Mouse (Mus musculus) G1E (cell line): ENCODE data around the gene Smc2. TPM values are rescaled to one million over a fixed set of nuclear protein-coding genes. Genes with fewer than 3 reads are reported as not detected.
A peak's percentile ranks its signal among the peaks of the same experiment; 100 is the strongest.
"Not testable (repeated sequence)": the region's sequence is repeated elsewhere in the genome, so short reads cannot be mapped to it uniquely, and the experiment has no call there.

Experiments
- ATAC-seq: 2 replicates; pipeline ENCODE4 v1.8.0; 2016; ENCODE audit warnings: mild to moderate bottlenecking; ENCODE audit not compliant: insufficient number of reproducible peaks, poor library complexity, low FRiP score, severe bottlenecking; ENCODE audit errors: extremely low read depth
- DNase-seq: peaks from one replicate; pipeline ENCODE4 v3.0.0; 2012; ENCODE audit warnings: low spot score
- H3K27me3 ChIP-seq: 2 replicates; pipeline ENCODE4 v1.6.1; 2012; ENCODE audit warnings: mild to moderate bottlenecking, low read length, inconsistent platforms; ENCODE audit not compliant: insufficient read depth
- H3K36me3 ChIP-seq: replicated peaks from 2 replicates; pipeline ENCODE3; 2012; ENCODE audit warnings: mild to moderate bottlenecking, inconsistent platforms
- H3K4me1 ChIP-seq: 2 replicates; pipeline ENCODE4 v1.6.1; 2012; ENCODE audit warnings: low read depth, low read length, inconsistent platforms, mixed read lengths; ENCODE audit not compliant: insufficient read depth
- H3K4me3 ChIP-seq: 2 replicates; pipeline ENCODE4 v1.5.1; 2012; ENCODE audit warnings: low read depth, mild to moderate bottlenecking, inconsistent platforms, low read length, moderate library complexity, mixed read lengths
- H3K9me3 ChIP-seq: replicated peaks from 2 replicates; pipeline ENCODE4 v1.6.1; 2012; ENCODE audit warnings: inconsistent platforms
- CTCF ChIP-seq: IDR thresholded peaks from 2 replicates; pipeline ENCODE4 v1.5.1; 2012; ENCODE audit warnings: low read depth, low read length, inconsistent platforms, mixed read lengths
- GATA1 ChIP-seq: IDR thresholded peaks from 2 replicates; pipeline ENCODE4 v1.6.1; 2012; ENCODE audit warnings: borderline replicate concordance, low read length, inconsistent platforms, mixed read lengths
- GATA2 ChIP-seq: IDR thresholded peaks from 2 replicates; pipeline ENCODE4 v1.6.1; 2012; ENCODE audit warnings: low read depth, low read length, inconsistent platforms, borderline replicate concordance
- POLR2AphosphoS5 ChIP-seq: IDR thresholded peaks from 2 replicates; pipeline ENCODE4 v1.6.1; 2012; ENCODE audit warnings: low read depth, low read length, inconsistent platforms; ENCODE audit not compliant: insufficient replicate concordance
- TAL1 ChIP-seq: conservative IDR thresholded peaks from 2 replicates; pipeline ENCODE4 v1.6.1; 2012; ENCODE audit warnings: low read depth, low read length, inconsistent platforms, mixed read lengths
- polyA plus RNA-seq: library from polyadenylated mRNA; stranded (reverse); fragments of >175 nt; gene quantifications from 2 replicates; pipeline ENCODE4 v1.2.3, GENCODE M21; 2012
- total RNA-seq, 2 experiments: library from RNA; stranded (forward) in 1 of 2; stranded (reverse) in 1 of 2; fragments of 200-1000 nt in 1 of 2; fragments of >200 nt in 1 of 2; fragmentation: Nextera tagmentation in 1 of 2; gene quantifications; 2 replicates each; pipeline ENCODE4 v1.2.3; 2014 to 2017

Gene Smc2
- total and polyA plus RNA-seq, 3 experiments = 28.7 to 227 (median 226) TPM

DNA sequence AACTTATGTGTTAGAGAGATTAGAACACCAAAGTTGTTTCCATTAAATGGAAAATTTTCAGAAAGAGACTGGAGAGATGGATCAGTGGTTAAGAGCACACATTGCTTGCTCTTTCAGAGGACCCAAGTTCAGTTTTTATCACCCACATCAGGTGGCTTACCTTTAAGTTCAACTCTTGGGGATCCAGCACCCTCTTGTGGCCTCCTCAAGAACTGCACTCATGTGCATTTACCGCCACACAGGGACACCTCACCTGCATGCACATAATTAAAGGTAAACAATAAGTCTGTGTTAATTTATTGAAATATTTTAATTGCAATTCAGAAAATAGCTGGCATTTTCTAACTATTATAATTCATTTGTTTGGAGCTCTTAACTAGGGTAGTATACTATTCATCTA is 20.7 kb downstream of the Smc2 start:
- Histone ChIP-seq H3K4me3 (no peak overlapping the region), H3K27me3 (no peaks in the 10 kb centered on the region), H3K4me1 (peaks cover 4% of the 10 kb centered on the region; the same call in 1 of the 2 replicates), H3K9me3 (no peaks in the 10 kb centered on the region), H3K36me3 (peaks cover 80% of the 10 kb centered on the region)
- ATAC-seq = no peak; the same call in 1 of the 2 replicates
- no peak for DNase-seq
- no peak for TF ChIP-seq GATA2
- TF ChIP-seq CTCF = peak; percentile 45; the same call in 1 of the 2 replicates

DNA sequence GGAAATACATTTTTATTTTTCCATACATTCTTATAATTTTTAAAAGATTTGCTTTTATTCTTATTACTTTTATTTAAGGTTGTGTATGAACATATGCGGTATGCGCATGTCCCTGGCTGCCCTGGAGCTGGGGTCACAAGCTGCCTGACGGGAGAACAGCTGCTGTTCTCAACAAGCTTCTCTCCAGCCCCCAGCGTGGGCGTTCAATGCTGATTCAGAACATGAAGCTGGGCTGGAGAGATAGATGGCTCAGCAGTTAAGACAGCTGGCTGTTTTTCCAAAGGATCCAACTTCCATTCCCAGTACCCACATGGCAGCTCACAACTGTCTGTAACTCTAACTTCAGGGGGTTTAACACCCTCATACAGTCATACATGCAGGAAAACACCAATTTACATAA is 22.3 kb downstream of the Smc2 start:
- DNase-seq (no peak), ATAC-seq (no peak)
- no peaks in the 10 kb centered on the region for H3K9me3 ChIP-seq
- H3K27me3 ChIP-seq = no peaks in the 10 kb centered on the region
- peaks cover 4% of the 10 kb centered on the region; the same call in 1 of the 2 replicates for H3K4me1 ChIP-seq
- no peak for TF ChIP-seq TAL1
- no peak for TF ChIP-seq CTCF
- TF ChIP-seq GATA1 = no peak
- TF ChIP-seq POLR2AphosphoS5 = no peak
- no peak for TF ChIP-seq GATA2
- peaks cover 80% of the 10 kb centered on the region for H3K36me3 ChIP-seq
- no peak overlapping the region for H3K4me3 ChIP-seq

- DNase-seq (no peak), ATAC-seq (no peak)
- no peaks in the 10 kb centered on the region for H3K4me1 ChIP-seq
- no peaks in the 10 kb centered on the region for H3K9me3 ChIP-seq
- TF ChIP-seq TAL1 = no peak
- TF ChIP-seq POLR2AphosphoS5 = no peak
- TF ChIP-seq GATA2 = no peak
- TF ChIP-seq CTCF = no peak
- no peak for TF ChIP-seq GATA1
- peaks cover 81% of the 10 kb centered on the region for H3K36me3 ChIP-seq
- H3K27me3 ChIP-seq = no peaks in the 10 kb centered on the region
- H3K4me3 ChIP-seq = no peak overlapping the region
These were observed 34.4 kb downstream of the Smc2 start for GRCm38 (mm10) chr4:52473431-52473830.

DNA sequence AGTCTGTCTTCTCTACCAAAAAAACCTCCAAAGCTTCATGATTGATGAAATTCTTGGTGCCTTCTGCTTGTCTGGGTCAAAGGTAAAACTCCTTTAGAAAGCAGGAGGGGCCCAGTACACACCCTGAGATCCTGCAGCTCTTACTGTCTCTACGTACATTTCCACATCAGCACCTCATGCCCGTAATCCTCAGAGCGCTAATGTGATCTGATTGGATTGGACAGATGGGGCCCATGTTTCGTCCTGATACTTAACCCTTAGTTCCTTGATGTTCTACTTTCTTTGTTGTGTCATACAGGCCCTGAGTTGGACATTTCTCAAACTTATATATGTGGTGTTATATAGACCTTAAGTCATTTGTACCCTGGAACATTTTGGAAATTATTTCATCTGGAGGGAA is 48.4 kb downstream of the Smc2 start:
- peaks cover 51% of the 10 kb centered on the region for H3K36me3 ChIP-seq
- ATAC-seq = no peak
- H3K9me3 ChIP-seq = no peaks in the 10 kb centered on the region
- no peak for DNase-seq
- no peak for TF ChIP-seq GATA1
- no peak for TF ChIP-seq GATA2
- no peak for TF ChIP-seq TAL1
- TF ChIP-seq POLR2AphosphoS5 = no peak
- TF ChIP-seq CTCF = no peak
- no peak overlapping the region for H3K4me3 ChIP-seq
- H3K27me3 ChIP-seq = no peaks in the 10 kb centered on the region
- H3K4me1 ChIP-seq = no peaks in the 10 kb centered on the region

DNA sequence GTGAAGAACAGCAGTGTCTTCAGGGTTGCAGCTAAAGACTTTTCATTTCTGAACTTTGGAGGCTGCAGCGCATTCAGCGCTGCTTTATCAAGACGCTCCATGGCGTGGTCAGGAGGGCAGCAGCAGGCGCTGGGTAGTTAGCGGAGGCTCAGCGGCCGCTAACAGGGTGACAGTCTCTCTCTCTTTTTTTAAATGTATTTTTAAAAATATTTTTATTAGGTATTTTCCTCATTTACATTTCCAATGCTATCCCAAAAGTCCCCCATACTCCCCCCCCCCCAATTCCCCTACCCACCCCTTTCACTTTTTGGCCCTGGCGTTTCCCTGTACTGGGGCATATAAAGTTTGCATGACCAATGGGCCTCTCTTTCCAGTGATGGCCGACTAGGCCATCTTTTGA is 58.1 kb downstream of the Smc2 start, which contains the start of gene Vma21-ps:
Gene Vma21-ps, minus strand, starts transcription at position 101 of the 400 bp plus-strand sequence.
- not testable (repeated sequence) for H3K27me3 ChIP-seq, DNase-seq, H3K9me3 ChIP-seq, ATAC-seq, H3K36me3 ChIP-seq, H3K4me1 ChIP-seq, H3K4me3 ChIP-seq

- H3K4me3 ChIP-seq = no peak overlapping the region
- ATAC-seq = no peak
- TF ChIP-seq GATA2 (no peak), CTCF (no peak), POLR2AphosphoS5 (no peak), GATA1 (no peak), TAL1 (no peak)
- H3K27me3 ChIP-seq = no peaks in the 10 kb centered on the region
- no peaks in the 10 kb centered on the region for H3K9me3 ChIP-seq
- no peaks in the 10 kb centered on the region for H3K36me3 ChIP-seq
- H3K4me1 ChIP-seq = no peaks in the 10 kb centered on the region
- no peak for DNase-seq
These were observed 78.5 kb downstream of the Smc2 start for GRCm38 (mm10) chr4:52517580-52517979.

- Histone ChIP-seq H3K9me3 (no peaks in the 10 kb centered on the region), H3K4me1 (no peaks in the 10 kb centered on the region), H3K36me3 (no peaks in the 10 kb centered on the region), H3K27me3 (no peaks in the 10 kb centered on the region), H3K4me3 (no peak overlapping the region)
- TF ChIP-seq GATA2 (no peak), POLR2AphosphoS5 (no peak), TAL1 (no peak), CTCF (no peak), GATA1 (no peak)
- DNase-seq (no peak), ATAC-seq (no peak)
These were observed 80.3 kb downstream of the Smc2 start for GRCm38 (mm10) chr4:52519301-52519700.
